Mouse (Mus musculus) stomach, postnatal 0 days (tissue): Measurements from ENCODE around the gene Slc25a10. TPM values are rescaled to one million over a fixed set of nuclear protein-coding genes. Genes with fewer than 3 reads are reported as not detected.

ENCODE experiments used
- ATAC-seq: fragments of 200-750 bp; cut with Nextera tagmentation; 2 replicates; pipeline ENCODE4 v1.8.0; 2017; ENCODE audit not compliant: low FRiP score, low TSS enrichment
- DNase-seq: peaks from one replicate; pipeline ENCODE4 v3.0.0-alpha.2; 2016; ENCODE audit warnings: low spot score
- H3K27ac ChIP-seq: fragments of 300-500 bp; sonication (generic); replicated peaks from 2 replicates; pipeline ENCODE4 v1.5.1; 2014; ENCODE audit warnings: mild to moderate bottlenecking, control low read depth
- H3K27me3 ChIP-seq: fragments of 300-500 bp; sonication (generic); 2 replicates; pipeline ENCODE4 v1.6.1; 2014; ENCODE audit warnings: low read length; ENCODE audit not compliant: control insufficient read depth, insufficient read depth
- H3K36me3 ChIP-seq: fragments of 300-500 bp; sonication (generic); 2 replicates; pipeline ENCODE4 v1.6.1; 2014; ENCODE audit warnings: low read length, mixed read lengths; ENCODE audit not compliant: control insufficient read depth, insufficient read depth
- H3K4me1 ChIP-seq: fragments of 300-500 bp; sonication (generic); replicated peaks from 2 replicates; pipeline ENCODE4 v1.6.1; 2014; ENCODE audit warnings: antibody characterized with exemption; ENCODE audit not compliant: control insufficient read depth, insufficient read depth
- H3K4me2 ChIP-seq: fragments of 300-500 bp; sonication (generic); replicated peaks from 2 replicates; pipeline ENCODE4 v1.6.1; 2014; ENCODE audit warnings: low read depth, mild to moderate bottlenecking, control low read depth, moderate library complexity
- H3K4me3 ChIP-seq: fragments of 300-500 bp; sonication (generic); 2 replicates; pipeline ENCODE4 v1.5.1; 2014; ENCODE audit warnings: low read depth, low read length, control low read depth
- H3K9ac ChIP-seq: fragments of 300-500 bp; sonication (generic); 2 replicates; pipeline ENCODE4 v1.6.1; 2014; ENCODE audit warnings: mild to moderate bottlenecking, low read length, control low read depth, mixed read lengths
- H3K9me3 ChIP-seq: fragments of 300-500 bp; sonication (generic); 2 replicates; pipeline ENCODE4 v1.6.1; 2016; ENCODE audit warnings: low read length; ENCODE audit not compliant: control insufficient read depth
- CTCF ChIP-seq: IDR thresholded peaks from 2 replicates; pipeline ENCODE4 v1.5.1; 2016; ENCODE audit warnings: antibody characterized with exemption, low read depth, mild to moderate bottlenecking, moderate library complexity
- EP300 ChIP-seq: optimal IDR thresholded peaks from 2 replicates; pipeline ENCODE3; 2016; ENCODE audit warnings: antibody characterized with exemption
- WGBS: fragments of 180-500 bp; shearing (Covaris S2); extraction: QIAGEN DNeasy Blood & Tissue Kit; methylation state at CpG from one replicate; pipeline ENCODE4 v1.1.7; 2014; 5-methylcytosine and 5-hydroxymethylcytosine counted together
- polyA plus RNA-seq: library from polyadenylated mRNA; unstranded; fragments of >200 nt; fragmentation: Nextera tagmentation; extraction: Ambion mirVana; gene quantifications from 2 replicates; pipeline ENCODE4 v1.2.1, GENCODE M21; 2015

The Slc25a10 gene
- polyA plus RNA-seq, 1 experiment from 2014 or later = 86.1 TPM

DNA sequence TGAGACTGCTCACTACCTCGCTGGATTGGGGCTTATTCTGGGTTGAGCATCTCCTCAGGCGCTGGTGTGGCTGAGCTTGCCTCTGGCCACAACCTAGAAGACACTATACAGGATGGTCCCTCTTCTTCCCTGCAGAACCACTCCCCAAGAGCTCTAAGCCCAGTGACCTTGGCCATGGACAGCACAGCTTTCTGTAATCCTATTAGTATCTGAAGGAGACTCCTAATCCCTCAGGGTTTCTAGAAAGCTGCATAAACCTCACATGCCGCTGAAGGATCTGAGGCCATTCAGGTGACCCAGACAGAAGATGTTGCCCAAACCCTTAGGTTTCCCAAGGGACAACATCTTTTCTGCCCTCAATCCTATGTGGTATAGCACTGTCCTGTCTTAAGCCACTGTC lies 39.4 kb upstream of the Slc25a10 start:
- no peak overlapping the region for H3K4me2 ChIP-seq
- no peak overlapping the region for H3K27ac ChIP-seq
- no peaks in the 10 kb centered on the region for H3K4me1 ChIP-seq
- DNase-seq (no peak), ATAC-seq (no peak)
- no peaks in the 10 kb centered on the region for H3K9me3 ChIP-seq
- no peaks in the 10 kb centered on the region for H3K27me3 ChIP-seq
- no peak for TF ChIP-seq CTCF
- TF ChIP-seq EP300 = no peak
- no peaks in the 10 kb centered on the region for H3K36me3 ChIP-seq
- H3K9ac ChIP-seq = no peak overlapping the region
- no peak overlapping the region for H3K4me3 ChIP-seq
- 77% methylated on average over 3 of the region's 3 CpGs for WGBS

GRCm38 (mm10) chr11:120453306-120453705 lies 38.3 kb upstream of the Slc25a10 start, which contains the start of gene Pde6g:
Gene Pde6g (minus strand): TSS chr11:120453500.
- 84% methylated on average over 4 of the region's 4 CpGs for WGBS
- TF ChIP-seq CTCF (no peak), EP300 (no peak)
- Histone ChIP-seq H3K4me1 (no peaks in the 10 kb centered on the region), H3K4me2 (no peak within 1 kb of the TSS), H3K9me3 (no peaks in the 10 kb centered on the region), H3K36me3 (no peaks in the 10 kb centered on the region), H3K4me3 (no peak within 1 kb of the TSS), H3K27ac (no peak within 1 kb of the TSS), H3K27me3 (no peaks in the 10 kb centered on the region), H3K9ac (no peak within 1 kb of the TSS)
- no peak for DNase-seq
- ATAC-seq = no peak

- Histone ChIP-seq H3K27ac (no peak overlapping the region), H3K4me3 (no peak overlapping the region), H3K36me3 (no peaks in the 10 kb centered on the region), H3K4me2 (no peak overlapping the region), H3K4me1 (0 out of 2 replicates have a peak, but pooled peaks cover 4% of the 10 kb centered on the region), H3K9me3 (no peaks in the 10 kb centered on the region), H3K9ac (no peak overlapping the region), H3K27me3 (no peaks in the 10 kb centered on the region)
- DNase-seq (no peak), ATAC-seq (no peak)
- 89% methylated on average over 4 of the region's 4 CpGs for WGBS
- TF ChIP-seq CTCF (no peak), EP300 (no peak)
Measured at GRCm38 (mm10) chr11:120454965-120455364, 36.7 kb upstream of the Slc25a10 start.

DNA sequence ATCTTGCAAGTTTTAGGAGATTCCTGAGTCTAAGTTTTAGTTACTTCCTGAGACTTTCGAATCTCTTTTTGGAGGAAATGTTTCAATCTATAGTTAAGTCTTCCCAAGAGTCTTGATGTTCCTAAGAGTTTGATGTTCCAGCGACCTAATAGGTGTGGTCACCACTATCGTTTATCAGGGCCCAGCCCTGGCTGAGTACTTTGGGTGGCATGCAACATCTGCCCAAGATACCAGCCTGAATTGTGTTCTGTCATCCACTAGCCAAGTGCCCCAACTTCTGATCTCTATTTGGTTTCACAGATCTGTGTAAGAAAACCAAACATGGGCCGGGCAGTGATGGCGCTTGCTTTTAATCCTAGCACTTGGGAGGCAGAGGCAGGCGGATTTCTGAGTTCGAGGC lies 36.2 kb upstream of the Slc25a10 start:
- DNase-seq (no peak), ATAC-seq (no peak)
- no peaks in the 10 kb centered on the region for H3K27me3 ChIP-seq
- 91% methylated on average over 7 of the region's 7 CpGs for WGBS
- no peak overlapping the region for H3K4me3 ChIP-seq
- no peak overlapping the region for H3K27ac ChIP-seq
- 0 out of 2 replicates have a peak, but pooled peaks cover 4% of the 10 kb centered on the region for H3K4me1 ChIP-seq
- no peak for TF ChIP-seq CTCF
- TF ChIP-seq EP300 = no peak
- no peaks in the 10 kb centered on the region for H3K36me3 ChIP-seq
- H3K9ac ChIP-seq = no peak overlapping the region
- H3K4me2 ChIP-seq = no peak overlapping the region
- H3K9me3 ChIP-seq = no peaks in the 10 kb centered on the region

- Histone ChIP-seq H3K9ac (peak overlapping the region; percentile 92), H3K36me3 (no peaks in the 10 kb centered on the region), H3K4me1 (0 out of 2 replicates have a peak, but pooled peaks cover 4% of the 10 kb centered on the region), H3K9me3 (no peaks in the 10 kb centered on the region), H3K27me3 (no peaks in the 10 kb centered on the region), H3K27ac (peak overlapping the region; percentile 85), H3K4me2 (peak overlapping the region; percentile 94), H3K4me3 (peak overlapping the region; percentile 92)
- TF ChIP-seq EP300 (no peak), CTCF (no peak)
- no peak for ATAC-seq
- DNase-seq = peak; percentile 21
- WGBS = 20% methylated on average over 14 of the region's 14 CpGs
Measured at GRCm38 (mm10) chr11:120457370-120457769, 34.3 kb upstream of the Slc25a10 start.

- Histone ChIP-seq H3K36me3 (no peaks in the 10 kb centered on the region), H3K9me3 (no peaks in the 10 kb centered on the region)
- TF ChIP-seq EP300 (no peak), CTCF (no peak)
Measured at GRCm38 (mm10) chr11:120457772-120458751, 33.6 kb upstream of the Slc25a10 start, which contains the start of the genes Oxld1 and Ccdc137. Gene Oxld1 (minus strand): TSS chr11:120458068. Gene Ccdc137 (plus strand): TSS chr11:120458115.

More at GRCm38 (mm10) chr11:120457772-120458751, 33.6 kb upstream of the Slc25a10 start, which contains the start of the genes Oxld1 and Ccdc137:
- WGBS = 4% methylated on average over 60 of the region's 62 CpGs
- H3K4me2 ChIP-seq = peak within 1 kb of the TSS; percentile 94
- peak within 1 kb of the TSS; percentile 92 for H3K4me3 ChIP-seq
- no peaks in the 10 kb centered on the region for H3K27me3 ChIP-seq
- 0 out of 2 replicates have a peak, but pooled peaks cover 4% of the 10 kb centered on the region for H3K4me1 ChIP-seq
- ATAC-seq (peak; percentile 84), DNase-seq (peak; percentile 87)
- H3K9ac ChIP-seq = peak within 1 kb of the TSS; percentile 92
- H3K27ac ChIP-seq = peak within 1 kb of the TSS; percentile 85
